Mouse (Mus musculus) megakaryocyte-erythroid progenitor cell, adult 5-6 weeks (primary cell): ENCODE results near the gene Teddm2. TPM values are rescaled to one million over a fixed set of nuclear protein-coding genes. Genes with fewer than 3 reads are reported as not detected.

ENCODE experiments used
- ATAC-seq: replicated peaks from 2 replicates; pipeline ENCODE4 v1.8.0; 2016; ENCODE audit warnings: mild to moderate bottlenecking, inconsistent platforms; ENCODE audit not compliant: severe bottlenecking, poor library complexity, low FRiP score, low TSS enrichment
- total RNA-seq, 2 experiments: library from RNA; stranded (forward) in 1 of 2; stranded (reverse) in 1 of 2; fragments of 200-1000, 215-1000 nt in 1 of 2; fragments of >200 nt in 1 of 2; fragmentation: Nextera tagmentation in 1 of 2; gene quantifications; 2 replicates each; pipeline ENCODE4 v1.2.3; 2014 to 2017

The Teddm2 gene
- total RNA-seq, 2 experiments from 2014 or later: not detected

DNA sequence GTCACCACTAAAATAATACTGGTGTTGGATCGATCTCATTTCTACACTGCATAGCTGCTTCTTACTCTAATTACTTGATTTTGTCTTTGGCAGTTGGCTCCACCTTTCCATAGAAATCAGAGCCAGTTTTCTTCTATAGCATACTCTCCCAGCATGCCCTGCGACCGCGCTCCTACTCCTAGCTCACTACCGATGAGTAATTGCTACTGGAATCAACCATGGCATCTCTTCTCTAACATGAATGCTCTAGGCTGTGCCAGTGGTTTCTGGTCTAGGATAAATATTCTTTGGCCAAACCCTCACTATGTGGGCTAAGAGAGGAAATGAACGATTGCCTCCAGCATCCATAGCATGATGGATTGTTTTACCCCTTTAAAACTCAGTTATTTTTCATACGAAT lies 53.6 kb downstream of the Teddm2 start:
- ATAC-seq: no peak

GRCm38 (mm10) chr1:153844042-153844441 lies 56.0 kb downstream of the Teddm2 start, which contains the start of gene Rgsl1:
TSS of gene Rgsl1 (minus strand) at chr1:153844142.
- ATAC-seq: no peak

GRCm38 (mm10) chr1:153842121-153842740 lies 57.8 kb downstream of the Teddm2 start:
- ATAC-seq: no peak

- ATAC-seq: no peak
Observed at GRCm38 (mm10) chr1:153836036-153836435, 64.0 kb downstream of the Teddm2 start.

GRCm38 (mm10) chr1:153830746-153831145 lies 69.3 kb downstream of the Teddm2 start:
- no peak for ATAC-seq

DNA sequence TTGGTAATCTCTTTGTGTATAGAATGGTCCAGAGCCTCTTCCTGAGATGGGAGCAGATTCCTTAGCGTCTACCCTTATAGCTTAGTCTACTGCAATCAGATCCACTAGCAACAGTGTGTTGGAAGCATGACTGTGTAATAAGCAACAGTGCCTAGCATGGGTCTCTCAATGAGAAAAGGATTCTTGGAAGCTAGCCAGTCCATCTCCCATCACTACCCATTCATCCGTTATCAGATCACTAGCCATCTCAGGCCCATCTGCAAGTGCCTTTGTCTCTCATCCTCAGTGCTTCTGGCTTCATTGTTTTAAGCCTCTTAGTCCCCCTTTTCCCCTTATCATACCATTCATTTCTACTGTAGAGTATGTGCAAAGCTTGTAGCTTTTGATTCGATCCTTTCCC lies 79.8 kb downstream of the Teddm2 start:
- no peak for ATAC-seq

- ATAC-seq: no peak
Observed at GRCm38 (mm10) chr1:153814278-153814677, 85.8 kb downstream of the Teddm2 start.

GRCm38 (mm10) chr1:153807390-153807993 lies 92.5 kb downstream of the Teddm2 start:
- peak; percentile 92 for ATAC-seq

DNA sequence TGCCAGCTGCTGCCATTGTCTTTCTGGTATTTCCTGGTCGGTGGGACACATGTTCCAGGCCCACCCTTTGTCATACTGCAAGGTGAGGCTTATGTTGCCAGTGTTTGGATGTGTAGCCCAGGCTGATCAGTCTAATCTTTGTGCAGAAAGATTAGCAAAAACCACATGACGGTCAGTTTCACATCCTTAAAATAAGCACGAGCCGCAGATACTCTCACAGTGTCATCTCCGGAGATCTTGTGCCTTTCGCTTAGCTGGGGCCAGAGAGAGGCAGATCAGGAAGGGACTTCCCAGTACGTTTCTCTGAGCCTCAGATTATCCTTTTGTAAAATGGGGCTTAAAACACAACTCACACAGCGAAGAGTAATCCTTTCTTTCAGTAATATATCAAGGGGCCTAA lies 96.5 kb downstream of the Teddm2 start:
- ATAC-seq: no peak

GRCm38 (mm10) chr1:153802691-153803090 lies 97.3 kb downstream of the Teddm2 start:
- ATAC-seq: no peak

Other genes starting within 250 kb of the Teddm2 start
- not detected in 2 replicates for gene Rgs8, start 247.2 kb downstream of the Teddm2 start, total RNA-seq (2014; fragmentation: Nextera tagmentation)
- gene Rgs8, start 247.2 kb downstream of the Teddm2 start, total RNA-seq (2017): not detected in 2 replicates
- gene Rgs16, start 159.9 kb downstream of the Teddm2 start, total RNA-seq (2014; fragmentation: Nextera tagmentation): not detected in 2 replicates
- 0.14 TPM in 1 of 2 replicates, not detected in the other for gene Rgs16, start 159.9 kb downstream of the Teddm2 start, total RNA-seq (2017)
- 31.0 and 41.1 TPM in 2 replicates for gene Rnasel, start 150.8 kb downstream of the Teddm2 start, total RNA-seq (2014; fragmentation: Nextera tagmentation)
- 31.6 and 50.0 TPM in 2 replicates for gene Rnasel, start 150.8 kb downstream of the Teddm2 start, total RNA-seq (2017)
- gene Rgsl1, start 56.1 kb downstream of the Teddm2 start, total RNA-seq (2014; fragmentation: Nextera tagmentation): 0.62 TPM in 1 of 2 replicates, not detected in the other
- gene Rgsl1, start 56.1 kb downstream of the Teddm2 start, total RNA-seq (2017): not detected in 2 replicates
- not detected in 2 replicates for gene Teddm1b, start 25.9 kb downstream of the Teddm2 start, total RNA-seq (2014; fragmentation: Nextera tagmentation)
- not detected in 2 replicates for gene Teddm1b, start 25.9 kb downstream of the Teddm2 start, total RNA-seq (2017)
- not detected in 2 replicates for gene Teddm1a, start 8.5 kb downstream of the Teddm2 start, total RNA-seq (2014; fragmentation: Nextera tagmentation)
- not detected in 2 replicates for gene Teddm1a, start 8.5 kb downstream of the Teddm2 start, total RNA-seq (2017)
- gene Glul, start 284 bp downstream of the Teddm2 start, total RNA-seq (2014; fragmentation: Nextera tagmentation): 49.6 and 116 TPM in 2 replicates
- 74.8 and 98.1 TPM in 2 replicates for gene Glul, start 284 bp downstream of the Teddm2 start, total RNA-seq (2017)